Mouse (Mus musculus) olfactory bulb, adult 2 months (tissue): Measurements from ENCODE around the gene Gm5136. TPM values are rescaled to one million over a fixed set of nuclear protein-coding genes. Genes with fewer than 3 reads are reported as not detected.

ENCODE experiments used
- H3K27ac ChIP-seq: fragments of 200-500 bp; 2 replicates; pipeline ENCODE4 v1.5.1; 2012; ENCODE audit warnings: low read depth, low read length; ENCODE audit not compliant: insufficient read depth
- H3K4me1 ChIP-seq: fragments of 200-500 bp; 2 replicates; pipeline ENCODE4 v1.6.1; 2012; ENCODE audit warnings: low read length; ENCODE audit not compliant: control insufficient read depth, insufficient read depth
- H3K4me3 ChIP-seq: fragments of 200-500 bp; 2 replicates; pipeline ENCODE4 v1.5.1; 2012; ENCODE audit warnings: mild to moderate bottlenecking, low read depth, low read length, moderate library complexity; ENCODE audit not compliant: insufficient read depth
- CTCF ChIP-seq: fragments of 200-500 bp; IDR thresholded peaks from 2 replicates; pipeline ENCODE4 v1.5.1; 2012; ENCODE audit warnings: low read depth, mild to moderate bottlenecking, low read length, moderate library complexity; ENCODE audit not compliant: insufficient read depth
- POLR2A ChIP-seq: fragments of 200-500 bp; IDR thresholded peaks from 2 replicates; pipeline ENCODE4 v1.6.1; 2012; ENCODE audit warnings: mild to moderate bottlenecking, low read depth, low read length, moderate library complexity; ENCODE audit not compliant: insufficient read depth
- WGBS: fragments of 180-500 bp; shearing (Covaris S2); methylation state at CpG from one replicate; pipeline ENCODE4 v1.1.7; 2018; 5-methylcytosine and 5-hydroxymethylcytosine counted together
- polyA plus RNA-seq: library from polyadenylated mRNA; stranded (reverse); fragments of >200 nt; gene quantifications from 2 replicates; pipeline ENCODE4 v1.2.4, GENCODE M21; 2012; ENCODE audit warnings: low replicate concordance; ENCODE audit not compliant: missing spikeins, insufficient read depth, insufficient read length

The Gm5136 gene
- not detected in 2 replicates for polyA plus RNA-seq

- 99% methylated on average over 9 of the region's 9 CpGs for WGBS
- TF ChIP-seq POLR2A (no peak), CTCF (no peak)
- no peak within 1 kb of the TSS for H3K4me3 ChIP-seq
- H3K4me1 ChIP-seq, result no peaks in the 10 kb centered on the region
- H3K27ac ChIP-seq, result no peak within 1 kb of the TSS
These were observed at the start of gene Gm5136 for GRCm38 (mm10) chr10:108699946-108700345. TSS of gene Gm5136 (minus strand) at chr10:108700160.

- Histone ChIP-seq H3K4me3 (no peak overlapping the region), H3K27ac (no peak overlapping the region), H3K4me1 (no peaks in the 10 kb centered on the region)
- 91% methylated on average over 2 of the region's 2 CpGs for WGBS
- TF ChIP-seq POLR2A, result no peak
- no peak for TF ChIP-seq CTCF
These were observed 43.8 kb upstream of the Gm5136 start for GRCm38 (mm10) chr10:108743759-108744158.

DNA sequence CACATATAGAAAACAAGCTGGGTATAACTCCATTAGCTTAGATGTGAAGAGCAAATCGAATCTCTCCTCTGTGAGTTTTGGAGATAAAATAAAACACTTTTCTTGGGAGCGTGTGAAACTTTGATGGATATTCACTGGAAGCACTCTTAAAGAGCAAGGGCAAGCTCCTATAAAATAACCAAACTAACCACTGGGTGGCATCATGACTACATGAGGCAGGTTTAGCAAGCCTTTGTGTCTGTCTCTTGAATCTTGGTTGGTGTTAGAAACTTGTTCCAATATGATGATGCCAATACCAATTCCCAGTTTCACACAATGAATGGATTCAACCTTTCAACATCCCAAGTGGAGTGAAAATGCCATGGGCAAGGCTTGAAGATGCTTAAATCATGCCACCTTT is 34.0 kb upstream of the Gm5136 start:
- no peak overlapping the region for H3K4me3 ChIP-seq
- 69% methylated on average over 2 of the region's 2 CpGs for WGBS
- no peak for TF ChIP-seq CTCF
- no peak for TF ChIP-seq POLR2A
- H3K27ac ChIP-seq, result no peak overlapping the region
- no peaks in the 10 kb centered on the region for H3K4me1 ChIP-seq

DNA sequence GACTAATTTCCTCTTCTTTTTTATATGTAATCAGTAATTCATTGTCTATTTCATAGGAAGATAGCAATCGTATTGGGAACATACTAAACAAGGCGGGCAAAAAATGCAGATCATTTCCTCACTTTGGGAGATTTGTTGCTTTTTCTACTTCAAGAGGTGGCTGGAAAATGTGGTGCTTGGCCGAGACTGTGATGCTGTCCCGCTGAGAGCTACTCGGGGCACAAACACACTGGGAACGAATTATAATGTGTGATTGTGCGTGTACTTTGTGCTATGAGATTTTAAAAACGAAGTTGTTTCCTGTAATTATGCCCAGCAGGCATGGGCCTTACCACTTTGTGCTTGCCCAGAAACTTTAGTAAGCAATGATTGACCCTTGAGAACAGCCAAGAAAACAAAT is 29.0 kb upstream of the Gm5136 start:
- Histone ChIP-seq H3K4me1 (peaks cover 2% of the 10 kb centered on the region; the same call in 1 of the 2 replicates), H3K27ac (no peak overlapping the region), H3K4me3 (no peak overlapping the region)
- TF ChIP-seq CTCF (no peak), POLR2A (no peak)
- 35% methylated on average over 8 of the region's 8 CpGs for WGBS

DNA sequence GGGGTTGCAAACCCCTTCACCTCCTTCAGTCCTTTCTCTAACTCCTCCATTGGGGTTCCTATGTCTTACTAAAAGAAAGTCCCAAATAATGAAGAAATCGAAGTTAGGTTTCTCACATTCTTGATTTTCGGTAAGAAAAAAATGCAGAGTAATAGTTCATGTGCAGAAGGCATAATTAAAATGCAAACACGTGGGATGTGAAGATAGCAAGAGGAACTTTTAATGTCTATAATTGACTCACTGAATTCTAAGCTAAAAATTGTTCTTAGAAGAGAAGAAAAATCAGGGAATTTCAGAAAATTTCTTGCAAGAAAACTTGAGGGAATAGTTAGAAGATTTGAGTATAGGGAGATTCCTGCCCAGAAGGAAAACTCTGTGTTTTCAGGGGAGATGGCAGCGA is 26.4 kb upstream of the Gm5136 start:
- WGBS, result 45% methylated on average over 4 of the region's 4 CpGs

DNA sequence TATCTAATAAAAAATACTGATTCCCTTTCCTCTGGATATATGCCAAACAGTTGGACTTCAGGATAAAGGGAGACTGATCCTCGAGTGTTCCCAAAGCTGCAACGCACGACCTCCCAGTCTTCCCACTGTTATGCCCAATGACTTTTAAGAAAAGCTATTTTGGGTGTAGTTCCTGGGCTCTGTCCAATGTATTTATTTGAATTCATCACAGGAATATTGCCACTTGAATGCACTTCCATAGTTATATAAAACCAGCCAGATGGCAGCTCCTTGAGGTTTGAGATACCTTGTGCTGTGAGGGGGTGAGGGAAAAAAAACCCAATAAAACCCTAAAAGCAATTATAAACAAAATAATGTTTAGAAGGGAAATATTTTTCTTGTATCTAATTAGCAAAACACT is 24.9 kb upstream of the Gm5136 start:
- no peak overlapping the region for H3K4me3 ChIP-seq
- H3K4me1 ChIP-seq, result peaks cover 2% of the 10 kb centered on the region; the same call in 1 of the 2 replicates
- 69% methylated on average over 3 of the region's 3 CpGs for WGBS
- no peak overlapping the region for H3K27ac ChIP-seq
- no peak for TF ChIP-seq CTCF
- TF ChIP-seq POLR2A, result no peak

More for the DNA sequence above, 26.4 kb upstream of the Gm5136 start:
- Histone ChIP-seq H3K27ac (no peak overlapping the region), H3K4me3 (no peak overlapping the region), H3K4me1 (peaks cover 2% of the 10 kb centered on the region; the same call in 1 of the 2 replicates)
- TF ChIP-seq CTCF (no peak), POLR2A (no peak)

DNA sequence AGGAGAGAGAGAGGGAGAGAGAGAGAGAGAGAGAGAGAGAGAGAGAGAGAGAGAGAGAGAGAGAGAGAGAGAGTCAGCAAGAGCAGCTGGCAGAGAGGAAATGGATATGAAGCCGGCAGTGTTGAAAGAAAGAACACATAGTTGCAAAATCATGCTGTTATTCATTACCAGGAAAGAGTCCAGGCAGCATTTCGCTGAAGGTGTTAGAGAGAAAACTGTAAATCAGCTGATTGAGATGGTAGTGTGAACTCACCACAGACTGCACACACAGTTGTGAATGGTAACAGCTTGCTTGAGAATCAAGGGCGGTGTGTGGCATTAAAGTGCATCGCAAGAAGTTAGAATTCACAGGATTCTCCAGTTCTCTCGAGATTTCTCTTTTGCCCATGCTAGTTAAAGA is 10.6 kb upstream of the Gm5136 start:
- TF ChIP-seq POLR2A, result no peak
- no peak for TF ChIP-seq CTCF
- WGBS, result 61% methylated on average over 5 of the region's 5 CpGs
- no peak overlapping the region for H3K27ac ChIP-seq

DNA sequence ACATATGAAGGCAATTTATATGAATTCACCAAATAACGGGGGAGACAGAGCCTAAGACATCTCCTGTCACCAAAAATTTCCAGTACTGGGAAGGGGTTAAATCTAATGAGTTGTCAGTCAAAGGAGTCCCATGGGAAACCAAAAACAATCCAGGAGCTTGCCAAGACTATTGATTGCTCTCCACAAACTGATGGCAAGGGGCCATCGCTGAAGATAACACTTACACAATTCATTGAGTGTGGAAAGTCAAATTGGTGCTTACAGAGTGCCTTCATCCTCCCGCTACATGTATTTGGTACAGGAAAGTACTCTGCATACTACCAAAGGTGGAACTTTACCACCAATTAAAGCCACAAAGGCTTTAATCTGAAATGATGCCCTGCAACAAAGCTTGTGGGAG is 5.7 kb upstream of the Gm5136 start:
- no peak overlapping the region for H3K4me3 ChIP-seq
- 90% methylated on average over 3 of the region's 3 CpGs for WGBS
- H3K27ac ChIP-seq, result no peak overlapping the region
- H3K4me1 ChIP-seq, result no peaks in the 10 kb centered on the region
- no peak for TF ChIP-seq POLR2A
- no peak for TF ChIP-seq CTCF

More for the DNA sequence above, 10.6 kb upstream of the Gm5136 start:
- Histone ChIP-seq H3K4me3 (no peak overlapping the region), H3K4me1 (no peaks in the 10 kb centered on the region)

- no peak for TF ChIP-seq POLR2A
- TF ChIP-seq CTCF, result no peak
- no peaks in the 10 kb centered on the region for H3K4me1 ChIP-seq
- H3K4me3 ChIP-seq, result no peak overlapping the region
- WGBS, result 54% methylated on average over 14 of the region's 14 CpGs
- H3K27ac ChIP-seq, result no peak overlapping the region
These were observed 1.6 kb upstream of the Gm5136 start for GRCm38 (mm10) chr10:108701361-108702128.
